Mouse (Mus musculus) heart, embryonic 10.5 days (tissue): ENCODE data around the gene Lzts2. TPM values are rescaled to one million over a fixed set of nuclear protein-coding genes. Genes with fewer than 3 reads are reported as not detected.

ENCODE experiments used
- DNase-seq: peaks from one replicate; pipeline ENCODE4 v3.0.0-alpha.2; 2017; ENCODE audit warnings: low spot score
- H3K27ac ChIP-seq: fragments of 300-500 bp; sonication (generic); 2 replicates; pipeline ENCODE4 v1.5.1; 2016; ENCODE audit warnings: mild to moderate bottlenecking
- H3K27me3 ChIP-seq: fragments of 300-500 bp; sonication (generic); 2 replicates; pipeline ENCODE4 v1.6.1; 2016; ENCODE audit warnings: mild to moderate bottlenecking; ENCODE audit not compliant: poor library complexity, insufficient read depth, severe bottlenecking
- H3K36me3 ChIP-seq: fragments of 300-500 bp; sonication (generic); 2 replicates; pipeline ENCODE4 v1.6.1; 2016; ENCODE audit warnings: mild to moderate bottlenecking, moderate library complexity
- H3K4me1 ChIP-seq: fragments of 300-500 bp; sonication (generic); 2 replicates; pipeline ENCODE4 v1.6.1; 2016; ENCODE audit warnings: mild to moderate bottlenecking
- H3K4me3 ChIP-seq: fragments of 300-500 bp; sonication (generic); 2 replicates; pipeline ENCODE4 v1.5.1; 2016; ENCODE audit warnings: mild to moderate bottlenecking, moderate library complexity
- H3K9me3 ChIP-seq: fragments of 300-500 bp; sonication (generic); 2 replicates; pipeline ENCODE4 v1.6.1; 2016; ENCODE audit warnings: mild to moderate bottlenecking, moderate library complexity
- WGBS: fragments of 180-500 bp; shearing (Covaris S2); methylation state at CpG from one replicate; pipeline ENCODE4 v1.1.7; 2016; 5-methylcytosine and 5-hydroxymethylcytosine counted together
- polyA plus RNA-seq: library from polyadenylated mRNA; unstranded; fragments of >200 nt; fragmentation: Nextera tagmentation; extraction: Ambion mirVana; gene quantifications from 2 replicates; pipeline ENCODE4 v1.2.1, GENCODE M21; 2016

Lzts2 gene
- polyA plus RNA-seq, 1 experiment from 2014 or later = 61.4 TPM

GRCm38 (mm10) chr19:44988831-44989566 is 25.2 kb upstream of the Lzts2 start, which contains the start of gene Sema4g:
Gene Sema4g (plus strand): TSS chr19:44989101.
- H3K36me3 ChIP-seq = 0 out of 2 replicates have a peak, but pooled peaks cover 5% of the 10 kb centered on the region
- peaks cover 51% of the 10 kb centered on the region for H3K4me1 ChIP-seq
- no peaks in the 10 kb centered on the region for H3K9me3 ChIP-seq
- H3K27me3 ChIP-seq = peaks cover 20% of the 10 kb centered on the region; the same call in 1 of the 2 replicates
- DNase-seq = no peak
- under 1% methylated on average over 54 of the region's 58 CpGs for WGBS
- peak within 1 kb of the TSS; percentile 75 for H3K4me3 ChIP-seq
- peak within 1 kb of the TSS; percentile 86 for H3K27ac ChIP-seq

GRCm38 (mm10) chr19:44989567-44990495 is 24.4 kb upstream of the Lzts2 start:
- Histone ChIP-seq H3K36me3 (0 out of 2 replicates have a peak, but pooled peaks cover 5% of the 10 kb centered on the region), H3K9me3 (no peaks in the 10 kb centered on the region), H3K27me3 (peaks cover 20% of the 10 kb centered on the region; the same call in 1 of the 2 replicates), H3K4me3 (peak overlapping the region; percentile 75), H3K4me1 (peaks cover 51% of the 10 kb centered on the region), H3K27ac (peak overlapping the region; percentile 86)
- no peak for DNase-seq
- WGBS = 7% methylated on average over 22 of the region's 22 CpGs

- WGBS = 79% methylated on average over 8 of the region's 8 CpGs
- H3K27me3 ChIP-seq = peaks cover 20% of the 10 kb centered on the region; the same call in 1 of the 2 replicates
- H3K36me3 ChIP-seq = 0 out of 2 replicates have a peak, but pooled peaks cover 5% of the 10 kb centered on the region
- no peak overlapping the region for H3K4me3 ChIP-seq
- no peak for DNase-seq
- no peak overlapping the region for H3K27ac ChIP-seq
- no peaks in the 10 kb centered on the region for H3K9me3 ChIP-seq
- peaks cover 44% of the 10 kb centered on the region for H3K4me1 ChIP-seq
These were observed 23.2 kb upstream of the Lzts2 start for GRCm38 (mm10) chr19:44991031-44991430.

- Histone ChIP-seq H3K4me3 (0 out of 2 replicates have a peak overlapping the region, but pooled peaks have one; percentile 22), H3K4me1 (peaks cover 44% of the 10 kb centered on the region), H3K36me3 (0 out of 2 replicates have a peak, but pooled peaks cover 5% of the 10 kb centered on the region), H3K9me3 (no peaks in the 10 kb centered on the region), H3K27ac (peak overlapping the region; percentile 36; the same call in 1 of the 2 replicates), H3K27me3 (peaks cover 20% of the 10 kb centered on the region; the same call in 1 of the 2 replicates)
- DNase-seq = no peak
- WGBS = 40% methylated on average over 7 of the region's 7 CpGs
These were observed 22.0 kb upstream of the Lzts2 start for GRCm38 (mm10) chr19:44992246-44992645.

GRCm38 (mm10) chr19:44992712-44993111 is 21.5 kb upstream of the Lzts2 start:
- DNase-seq = peak; percentile 72
- Histone ChIP-seq H3K36me3 (0 out of 2 replicates have a peak, but pooled peaks cover 8% of the 10 kb centered on the region), H3K27me3 (peaks cover 20% of the 10 kb centered on the region; the same call in 1 of the 2 replicates), H3K4me3 (0 out of 2 replicates have a peak overlapping the region, but pooled peaks have one; percentile 22), H3K4me1 (peaks cover 44% of the 10 kb centered on the region), H3K27ac (peak overlapping the region; percentile 36; the same call in 1 of the 2 replicates), H3K9me3 (no peaks in the 10 kb centered on the region)
- 43% methylated on average over 7 of the region's 7 CpGs for WGBS

GRCm38 (mm10) chr19:44997786-44998185 is 16.4 kb upstream of the Lzts2 start:
- Histone ChIP-seq H3K36me3 (peaks cover 22% of the 10 kb centered on the region), H3K27ac (no peak overlapping the region), H3K4me3 (no peak overlapping the region), H3K4me1 (peaks cover under 1% of the 10 kb centered on the region; the same call in 1 of the 2 replicates), H3K27me3 (no peaks in the 10 kb centered on the region), H3K9me3 (no peaks in the 10 kb centered on the region)
- 82% methylated on average over 11 of the region's 11 CpGs for WGBS
- DNase-seq = no peak

- H3K27ac ChIP-seq = no peak overlapping the region
- H3K4me3 ChIP-seq = no peak overlapping the region
- WGBS = 83% methylated on average over 8 of the region's 8 CpGs
- peaks cover 40% of the 10 kb centered on the region for H3K36me3 ChIP-seq
- H3K4me1 ChIP-seq = no peaks in the 10 kb centered on the region
- H3K9me3 ChIP-seq = no peaks in the 10 kb centered on the region
- DNase-seq = no peak
- H3K27me3 ChIP-seq = no peaks in the 10 kb centered on the region
These were observed 14.6 kb upstream of the Lzts2 start for GRCm38 (mm10) chr19:44999647-45000046.

- peaks cover 41% of the 10 kb centered on the region for H3K36me3 ChIP-seq
- WGBS = 52% methylated on average over 3 of the region's 3 CpGs
- DNase-seq = no peak
- H3K27me3 ChIP-seq = no peaks in the 10 kb centered on the region
- no peak overlapping the region for H3K4me3 ChIP-seq
- no peaks in the 10 kb centered on the region for H3K9me3 ChIP-seq
- H3K4me1 ChIP-seq = peaks cover 13% of the 10 kb centered on the region
- H3K27ac ChIP-seq = no peak overlapping the region
These were observed 11.9 kb upstream of the Lzts2 start for GRCm38 (mm10) chr19:45002301-45002700.

GRCm38 (mm10) chr19:45003740-45004516 is 10.3 kb upstream of the Lzts2 start:
- Histone ChIP-seq H3K4me3 (no peak overlapping the region), H3K36me3 (peaks cover 47% of the 10 kb centered on the region), H3K9me3 (no peaks in the 10 kb centered on the region), H3K27me3 (no peaks in the 10 kb centered on the region), H3K4me1 (peaks cover 24% of the 10 kb centered on the region), H3K27ac (no peak overlapping the region)
- WGBS = 86% methylated on average over 7 of the region's 7 CpGs
- DNase-seq = no peak

GRCm38 (mm10) chr19:45005444-45005843 is 8.8 kb upstream of the Lzts2 start, which contains the start of gene Twnk:
Gene Twnk (plus strand): TSS chr19:45005663.
- H3K36me3 ChIP-seq = peaks cover 57% of the 10 kb centered on the region
- WGBS = 12% methylated on average over 16 of the region's 16 CpGs

GRCm38 (mm10) chr19:45005957-45006712 is 8.1 kb upstream of the Lzts2 start, which contains the start of gene Mrpl43:
Gene Mrpl43 (minus strand): TSS chr19:45006442.
- WGBS = under 1% methylated on average over 82 of the region's 82 CpGs
- H3K36me3 ChIP-seq = peaks cover 57% of the 10 kb centered on the region
- H3K27me3 ChIP-seq = no peaks in the 10 kb centered on the region
- H3K4me3 ChIP-seq = peak within 1 kb of the TSS; percentile 91
- H3K27ac ChIP-seq = peak within 1 kb of the TSS; percentile 88
- H3K4me1 ChIP-seq = peaks cover 24% of the 10 kb centered on the region
- H3K9me3 ChIP-seq = no peaks in the 10 kb centered on the region
- peak; percentile 98 for DNase-seq

More at GRCm38 (mm10) chr19:45005444-45005843, 8.8 kb upstream of the Lzts2 start, which contains the start of gene Twnk:
- H3K9me3 ChIP-seq = no peaks in the 10 kb centered on the region
- peak within 1 kb of the TSS; percentile 88 for H3K27ac ChIP-seq
- H3K27me3 ChIP-seq = no peaks in the 10 kb centered on the region
- no peak for DNase-seq
- H3K4me1 ChIP-seq = peaks cover 24% of the 10 kb centered on the region
- peak within 1 kb of the TSS; percentile 91 for H3K4me3 ChIP-seq
